Mouse (Mus musculus) c-Kit-positive CD71-positive TER-119-positive erythroid progenitor cells, embryonic 14.5 days (primary cell): Measurements from ENCODE around the gene Insl6.
A peak's percentile ranks its signal among the peaks of the same experiment; 100 is the strongest.

Experiments used
- DNase-seq: peaks from one replicate; pipeline ENCODE4 v3.0.0-alpha.2; 2013; ENCODE audit warnings: low spot score

Gene Insl6

GRCm38 (mm10) chr19:29325053-29325851, at the start of gene Insl6:
Gene Insl6 (minus strand): TSS chr19:29325356.
- peak; percentile 67 for DNase-seq

GRCm38 (mm10) chr19:29374947-29375346, 49.8 kb upstream of the Insl6 start:
- no peak for DNase-seq

- DNase-seq = no peak
These were observed 48.3 kb upstream of the Insl6 start for GRCm38 (mm10) chr19:29373438-29373837.

GRCm38 (mm10) chr19:29372621-29373020, 47.5 kb upstream of the Insl6 start:
- DNase-seq = no peak

- no peak for DNase-seq
These were observed 47.0 kb upstream of the Insl6 start for GRCm38 (mm10) chr19:29372138-29372537.

- DNase-seq = no peak
These were observed 46.3 kb upstream of the Insl6 start for GRCm38 (mm10) chr19:29371284-29372081.

GRCm38 (mm10) chr19:29370545-29371283, 45.6 kb upstream of the Insl6 start:
- DNase-seq = no peak

GRCm38 (mm10) chr19:29370112-29370511, 45.0 kb upstream of the Insl6 start:
- no peak for DNase-seq

GRCm38 (mm10) chr19:29368671-29369309, 43.6 kb upstream of the Insl6 start:
- DNase-seq = no peak

- no peak for DNase-seq
These were observed 42.9 kb upstream of the Insl6 start for GRCm38 (mm10) chr19:29368041-29368440.

- peak; percentile 88 for DNase-seq
These were observed 41.9 kb upstream of the Insl6 start, which contains the start of the genes Plgrkt and Cd274 for GRCm38 (mm10) chr19:29366969-29367622. Gene Plgrkt (minus strand): TSS chr19:29367390. Gene Cd274 (plus strand): TSS chr19:29367455.

- no peak for DNase-seq
These were observed 41.2 kb upstream of the Insl6 start for GRCm38 (mm10) chr19:29366226-29366968.

GRCm38 (mm10) chr19:29365105-29365504, 39.9 kb upstream of the Insl6 start:
- DNase-seq = no peak

GRCm38 (mm10) chr19:29364076-29364475, 38.9 kb upstream of the Insl6 start:
- no peak for DNase-seq

- no peak for DNase-seq
These were observed 38.4 kb upstream of the Insl6 start for GRCm38 (mm10) chr19:29363557-29363956.

- no peak for DNase-seq
These were observed 37.2 kb upstream of the Insl6 start for GRCm38 (mm10) chr19:29362173-29362930.

- DNase-seq = peak; percentile 92
These were observed 36.4 kb upstream of the Insl6 start for GRCm38 (mm10) chr19:29361468-29362130.

GRCm38 (mm10) chr19:29360251-29360650, 35.1 kb upstream of the Insl6 start:
- no peak for DNase-seq

- no peak for DNase-seq
These were observed 31.1 kb upstream of the Insl6 start for GRCm38 (mm10) chr19:29356281-29356680.
